Mouse (Mus musculus) WW6 (cell line): ENCODE results near the gene Acot13.
"Not testable (repeated sequence)": the region's sequence is repeated elsewhere in the genome, so short reads cannot be mapped to it uniquely, and the experiment has no call there.

Experiments used
- DNase-seq: peaks from one replicate; pipeline ENCODE4 v3.0.0-alpha.2; 2013; ENCODE audit warnings: low read depth, low spot score

Acot13 gene

DNA sequence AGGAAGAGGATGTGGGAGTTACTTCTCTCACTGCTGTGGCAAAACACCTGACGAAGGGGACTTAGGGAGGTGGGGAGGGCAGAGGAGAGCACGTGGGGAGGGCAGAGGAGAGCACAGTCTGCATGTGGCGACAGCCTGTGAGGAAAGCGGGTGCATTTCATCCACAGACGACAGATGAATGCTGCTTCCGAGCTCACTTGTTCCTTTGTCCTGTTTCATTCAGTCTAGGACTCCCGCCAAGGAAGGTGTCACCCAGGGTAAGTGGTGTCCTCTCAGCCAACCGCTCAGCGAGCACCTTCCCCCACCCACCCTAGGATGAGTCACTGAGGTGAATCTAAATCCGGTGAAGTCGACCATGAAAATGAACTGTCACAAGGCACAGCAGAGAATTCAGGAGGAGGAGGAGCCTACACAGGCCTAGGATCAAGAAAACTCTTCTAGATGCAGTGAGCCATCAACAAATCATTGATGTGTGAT is 45.3 kb downstream of the Acot13 start:
- DNase-seq, result no peak

DNA sequence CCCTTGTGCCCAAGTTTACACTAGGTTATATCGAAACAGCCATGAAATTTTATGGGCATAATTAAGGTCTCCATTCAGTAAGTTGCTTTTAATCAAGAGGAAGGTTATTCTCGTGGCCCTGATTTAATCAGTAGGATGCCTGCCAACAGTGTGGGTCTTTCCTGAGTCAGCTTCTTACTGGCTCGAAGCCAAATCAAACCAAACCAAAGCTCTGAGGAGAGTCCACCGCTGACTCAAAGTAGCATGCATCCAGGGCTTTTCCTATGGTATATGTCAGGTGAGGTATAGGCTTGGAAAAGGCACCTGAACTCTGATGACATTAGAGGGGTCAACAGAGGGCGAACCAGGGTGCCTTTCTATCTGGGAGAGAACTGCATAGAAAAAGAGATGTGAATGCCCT is 49.4 kb downstream of the Acot13 start:
- no peak for DNase-seq

DNA sequence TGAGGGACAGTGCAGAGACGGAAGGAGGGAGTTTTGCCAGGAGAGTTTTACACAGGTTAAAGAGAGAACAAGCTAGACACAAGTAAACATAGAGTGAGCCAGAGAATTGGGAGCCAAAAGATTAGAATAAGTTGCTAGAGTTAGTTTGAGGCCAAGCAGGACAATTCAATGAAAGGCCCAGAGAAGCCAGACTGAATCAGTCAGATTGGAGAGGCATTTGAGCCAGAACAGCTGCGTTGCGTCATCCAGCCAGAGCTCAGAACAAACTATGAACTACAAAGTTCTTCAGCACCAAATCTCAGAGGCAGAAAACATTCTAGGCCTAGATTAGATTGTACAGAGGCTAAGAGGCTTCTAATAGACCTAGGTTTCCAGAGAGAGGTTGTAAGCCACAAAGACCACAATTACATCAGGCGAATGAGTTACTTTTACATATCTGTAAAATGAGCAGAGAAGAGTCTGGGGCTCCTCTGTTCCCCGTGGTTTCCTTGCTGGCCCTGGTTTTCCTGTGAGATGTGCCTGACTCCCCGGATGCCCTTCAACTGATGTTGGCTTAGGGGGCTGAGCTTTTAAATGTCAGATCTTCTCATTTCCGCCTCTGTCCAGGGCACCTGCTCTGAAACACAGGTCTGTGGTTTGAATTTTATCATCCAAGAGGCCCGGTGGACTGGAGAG is 52.5 kb downstream of the Acot13 start:
- no peak for DNase-seq

DNA sequence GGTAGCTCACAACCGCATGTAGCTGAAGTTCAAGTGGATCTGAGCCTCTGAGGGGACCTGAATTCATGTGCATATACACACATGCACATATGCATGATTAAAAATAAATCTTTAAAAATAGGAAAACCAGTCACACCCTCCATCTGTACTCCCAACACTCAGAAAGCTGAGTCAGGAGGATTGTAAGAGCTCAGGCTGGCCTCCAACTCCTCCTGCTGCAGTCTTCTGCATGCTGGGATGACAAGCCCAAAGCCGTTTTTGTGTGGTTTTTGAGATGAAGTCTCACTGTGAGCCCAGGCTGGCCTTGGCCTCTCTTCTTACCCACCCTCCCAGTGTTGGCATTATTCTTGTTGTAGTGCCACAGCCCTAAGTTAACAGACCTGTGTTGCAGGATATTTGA is 53.3 kb downstream of the Acot13 start:
- DNase-seq, result no peak

DNA sequence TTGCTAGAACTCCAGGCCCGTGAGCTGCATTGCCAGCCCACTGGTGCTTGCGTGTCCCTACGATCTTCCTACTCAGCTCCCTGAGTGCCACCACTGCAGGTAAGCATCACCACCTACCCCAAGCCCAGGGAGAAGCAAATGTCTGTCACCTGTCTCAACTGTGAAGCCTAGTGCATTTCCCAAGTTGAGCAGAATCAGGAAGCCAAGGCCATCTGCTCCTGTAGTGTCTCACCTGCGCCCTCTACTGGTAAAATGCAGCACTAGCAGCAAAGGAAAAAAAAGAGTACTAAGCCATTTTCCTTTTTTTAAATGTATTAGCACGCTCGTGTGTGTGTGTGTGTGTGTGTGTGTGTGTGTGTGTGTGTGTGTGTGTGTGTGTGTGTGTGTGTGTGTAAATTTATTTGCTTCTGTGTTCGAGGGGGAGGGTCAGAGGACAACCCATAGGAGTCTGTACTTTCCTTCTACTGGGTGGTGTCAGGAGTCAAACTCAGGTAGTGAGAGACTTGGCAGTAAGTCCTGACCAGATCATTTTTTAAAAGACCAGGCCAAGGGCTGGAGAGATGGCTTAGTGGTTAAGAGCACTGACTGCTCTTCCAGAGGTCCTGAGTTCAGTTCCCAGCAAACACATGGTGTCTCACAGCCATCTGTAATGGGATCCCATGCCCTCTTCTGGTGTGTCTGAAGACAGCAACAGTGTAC is 55.0 kb downstream of the Acot13 start:
- no peak for DNase-seq

DNA sequence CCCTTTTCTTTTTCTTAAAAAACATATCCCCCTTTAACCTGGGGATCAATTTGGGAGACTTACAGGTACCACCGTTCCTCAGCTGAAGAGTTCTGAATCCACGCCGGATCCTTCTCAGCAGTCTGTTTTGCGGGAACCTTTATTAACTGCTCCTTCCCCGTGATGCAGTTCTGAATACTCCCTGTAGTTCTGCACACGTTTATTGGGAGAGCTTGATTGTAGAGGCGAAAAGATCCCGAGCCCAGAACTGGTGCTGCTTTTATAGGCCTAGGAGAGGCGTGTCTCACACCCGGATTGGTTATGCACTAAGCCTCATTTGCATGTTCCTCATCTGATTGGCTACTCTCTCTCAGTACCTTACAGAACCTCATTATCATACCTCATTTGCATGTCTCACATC is 59.9 kb downstream of the Acot13 start:
- DNase-seq, result not testable (repeated sequence)
